Mouse (Mus musculus) urinary bladder, adult 18-20 months (tissue): Measurements from ENCODE around the gene Olfr591.
"Not testable (repeated sequence)": the region's sequence is repeated elsewhere in the genome, so short reads cannot be mapped to it uniquely, and the experiment has no call there.

Source experiments
- DNase-seq, 2 experiments: peaks; one replicate each; pipeline ENCODE4 v3.0.0; 2022; ENCODE audit warnings: low spot score in 2 of 2, mixed read lengths in 2 of 2

Gene Olfr591

DNA sequence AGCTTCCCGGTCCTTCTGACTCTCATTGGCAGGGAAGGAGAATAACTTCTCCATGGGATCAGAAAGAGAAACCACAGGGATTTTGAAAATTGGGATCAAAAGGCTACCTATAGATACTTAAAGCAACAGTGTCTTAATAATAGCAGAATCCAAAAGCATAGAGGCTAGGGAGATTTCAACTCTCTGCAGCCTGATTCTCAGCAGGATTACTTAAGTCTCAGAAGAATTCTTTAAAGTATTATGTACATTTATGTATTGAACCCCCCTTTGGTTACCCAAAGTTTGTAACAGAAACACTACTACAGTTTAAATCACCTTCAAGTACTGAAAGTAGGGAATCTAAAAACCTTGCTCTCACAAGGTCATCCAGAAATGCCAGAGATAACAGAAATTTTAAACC lies at the start of gene Olfr591:
TSS of gene Olfr591 (minus strand) at position 101 of the 400 bp plus-strand sequence.
- DNase-seq, result no peak

DNA sequence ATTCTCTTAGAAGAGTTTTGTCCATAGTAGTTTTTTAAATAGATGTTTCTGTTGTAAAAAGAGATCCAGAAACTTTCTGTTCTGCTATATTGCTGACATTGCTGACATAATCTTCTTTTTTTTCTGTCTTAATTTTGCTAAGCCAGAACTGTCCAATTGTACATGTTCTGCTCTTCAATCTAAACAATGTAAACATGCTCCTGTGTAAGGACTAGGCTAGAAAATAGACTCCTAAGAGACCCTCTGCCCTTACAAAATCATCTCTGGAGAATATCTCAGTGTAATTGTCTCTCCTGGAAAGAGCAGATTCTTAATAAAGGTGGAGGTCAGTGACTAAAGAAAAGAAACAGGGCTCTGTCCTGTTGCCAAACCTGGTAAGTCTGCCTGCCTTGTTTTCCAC lies 38.6 kb upstream of the Olfr591 start, which contains the start of gene Olfr594:
TSS of gene Olfr594 (plus strand) at position 301 of the 400 bp plus-strand sequence.
- no peak for DNase-seq

DNA sequence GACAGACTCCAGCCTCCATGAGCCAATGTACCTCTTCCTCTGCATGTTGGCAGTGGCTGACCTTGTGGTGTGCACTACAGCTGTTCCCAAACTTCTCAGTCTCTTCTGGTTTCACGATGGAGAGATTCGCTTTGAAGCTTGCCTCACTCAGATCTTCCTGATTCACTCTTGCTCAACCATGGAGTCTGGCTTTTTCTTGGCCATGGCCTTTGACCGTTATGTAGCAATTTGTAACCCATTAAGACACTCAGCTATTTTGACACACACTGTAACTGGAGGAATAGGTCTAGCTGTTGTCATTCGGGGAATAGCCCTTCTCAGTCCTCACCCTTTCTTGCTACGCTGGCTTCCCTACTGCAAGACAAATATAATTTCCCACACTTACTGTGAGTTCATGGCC lies 33.9 kb upstream of the Olfr591 start:
- DNase-seq, result not testable (repeated sequence)

DNA sequence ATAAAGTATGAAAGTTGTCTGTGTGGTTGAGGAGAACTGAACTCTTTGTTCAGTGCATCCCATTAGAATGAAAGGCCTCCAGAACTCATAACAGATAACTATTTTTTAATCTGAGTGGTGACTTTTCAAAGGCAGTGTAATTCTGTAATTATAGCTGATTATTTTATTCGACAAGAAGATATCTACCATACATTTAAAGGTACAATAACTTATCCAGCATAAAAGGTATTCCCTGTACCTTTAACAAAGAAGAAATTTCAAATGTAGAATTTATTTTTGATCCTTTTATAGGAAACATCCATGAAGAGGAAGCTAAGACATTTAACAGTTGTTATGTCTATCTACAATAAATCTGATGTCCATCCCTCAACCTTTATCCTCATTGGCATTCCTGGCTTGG lies 33.4 kb upstream of the Olfr591 start, which contains the start of gene Olfr593:
TSS of gene Olfr593 (plus strand) at position 301 of the 400 bp plus-strand sequence.
- no peak for DNase-seq

DNA sequence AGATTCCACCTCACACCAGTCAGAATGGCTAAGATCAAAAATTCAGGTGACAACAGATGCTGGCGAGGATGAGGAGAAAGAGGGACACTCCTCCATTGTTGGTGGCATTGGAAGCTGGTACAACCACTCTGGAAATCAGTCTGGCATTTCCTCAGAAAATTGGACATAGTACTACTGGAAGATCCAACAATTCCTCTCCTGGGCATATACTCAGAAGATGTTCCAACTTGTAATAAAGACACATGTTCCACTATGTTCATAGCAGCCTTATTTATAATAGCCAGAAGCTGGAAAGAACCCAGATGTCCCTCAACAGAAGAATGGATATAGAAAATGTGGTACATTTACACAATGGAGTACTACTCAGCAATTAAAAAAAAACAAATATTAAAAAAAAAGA lies 6.4 kb upstream of the Olfr591 start, which contains the start of gene Olfr592:
TSS of gene Olfr592 (plus strand) at position 301 of the 400 bp plus-strand sequence.
- not testable (repeated sequence) for DNase-seq

DNA sequence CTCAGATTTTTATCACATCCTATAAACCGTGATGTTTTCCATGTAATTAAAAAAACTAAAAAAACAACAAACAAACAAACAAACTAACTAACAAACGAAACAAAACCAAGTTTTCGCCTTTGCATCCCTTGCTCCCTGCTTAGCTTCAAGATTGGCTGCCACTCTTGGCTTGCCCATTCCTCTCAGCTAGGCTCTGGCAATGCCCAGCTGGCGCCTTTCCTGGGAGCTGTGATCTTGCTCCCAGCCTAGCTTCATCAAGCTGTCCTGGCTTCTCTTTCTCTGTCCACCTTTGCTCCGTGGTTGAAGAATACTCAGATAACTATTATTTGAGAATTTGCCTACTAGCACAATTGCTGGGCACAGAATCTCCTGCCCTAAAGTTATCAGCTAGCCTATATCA lies 8.4 kb downstream of the Olfr591 start:
- DNase-seq, result no peak

DNA sequence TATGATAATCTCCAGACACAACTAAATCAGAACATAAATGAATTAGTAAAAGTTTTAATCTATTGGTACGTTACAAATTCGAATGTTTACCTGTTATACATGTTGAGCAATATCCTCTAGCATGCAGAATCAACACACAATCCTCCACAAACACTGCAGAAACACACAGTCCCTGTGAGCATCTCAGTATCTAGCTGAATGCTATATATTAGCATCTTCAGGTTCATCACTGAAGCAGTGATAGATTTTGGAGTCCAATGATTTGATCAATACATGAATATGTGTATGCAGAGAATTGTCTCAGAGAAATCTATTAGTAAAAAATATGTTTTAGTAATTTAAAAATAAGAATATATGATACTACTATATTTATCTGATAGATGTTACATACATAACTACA lies 21.9 kb downstream of the Olfr591 start, which contains the start of gene Olfr589:
TSS of gene Olfr589 (minus strand) at position 101 of the 400 bp plus-strand sequence.
- no peak for DNase-seq

DNA sequence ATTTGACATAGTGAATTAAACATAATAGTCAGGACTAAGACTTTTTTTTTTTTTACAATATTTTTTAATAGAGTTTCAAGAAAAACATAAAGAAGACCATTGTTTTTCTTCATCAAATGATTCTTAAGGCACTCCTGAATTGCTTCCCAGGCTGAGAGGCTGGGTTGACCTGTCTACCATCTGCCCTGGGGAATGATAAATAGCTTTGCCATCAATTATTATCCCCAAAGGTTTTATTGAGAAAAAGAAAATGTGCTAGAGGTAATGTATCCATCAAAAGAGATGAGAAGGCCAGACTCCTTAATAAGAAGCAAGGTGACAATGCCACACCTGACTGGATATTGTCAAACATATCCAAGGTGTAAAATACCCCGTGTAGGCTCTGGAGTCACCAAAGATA lies 37.6 kb downstream of the Olfr591 start, which contains the start of gene Olfr588-ps1:
TSS of gene Olfr588-ps1 (plus strand) at position 301 of the 400 bp plus-strand sequence.
- DNase-seq, result no peak

DNA sequence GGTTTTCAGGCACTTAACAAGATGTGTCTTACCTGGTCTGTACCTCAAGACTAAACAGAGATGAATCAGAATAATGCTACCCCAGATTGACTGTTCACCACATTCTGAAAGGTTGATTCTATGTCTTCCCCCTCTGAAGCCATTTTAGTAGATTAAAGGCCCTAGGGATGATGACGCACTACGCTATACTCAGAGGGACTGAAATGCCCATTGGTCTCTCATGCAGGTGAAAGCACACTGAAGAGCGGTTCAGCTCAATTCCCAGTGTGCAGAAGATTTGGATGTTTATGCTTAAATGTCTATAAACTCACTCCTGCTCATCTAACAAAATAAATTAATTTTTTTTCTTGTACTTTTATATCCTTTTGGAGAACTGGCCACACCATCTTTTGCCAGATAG lies 52.6 kb downstream of the Olfr591 start, which contains the start of gene Olfr586:
TSS of gene Olfr586 (minus strand) at position 101 of the 400 bp plus-strand sequence.
- no peak for DNase-seq

DNA sequence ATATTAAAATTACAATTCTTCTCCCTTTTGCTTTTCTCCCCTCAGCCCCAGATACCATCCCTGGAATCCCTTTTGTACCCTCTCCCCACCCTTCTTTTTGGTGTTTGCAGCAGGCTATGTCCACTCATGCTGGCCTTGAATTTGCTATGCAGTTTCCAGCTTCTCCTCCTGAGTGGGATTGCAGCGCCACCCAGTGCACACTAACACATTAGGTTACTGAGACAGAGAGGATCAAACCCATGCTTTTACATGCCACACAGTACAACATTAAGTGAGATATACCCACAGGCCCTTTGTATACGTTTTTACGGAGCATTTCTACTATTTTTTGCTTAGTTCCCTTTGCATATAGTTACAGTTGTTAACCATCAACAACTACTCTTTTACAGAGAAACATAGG lies 58.7 kb downstream of the Olfr591 start:
- no peak for DNase-seq
